Mouse (Mus musculus) limb, embryonic 14.5 days (tissue): ENCODE measurements around the gene Adora2a. TPM values are rescaled to one million over a fixed set of nuclear protein-coding genes. Genes with fewer than 3 reads are reported as not detected.

ENCODE experiments used
- ATAC-seq: fragments of 200-750 bp; cut with Nextera tagmentation; 2 replicates; pipeline ENCODE4 v1.8.0; 2017; ENCODE audit warnings: low read depth, moderate number of reproducible peaks, moderate TSS enrichment; ENCODE audit not compliant: low FRiP score
- DNase-seq: peaks from one replicate; pipeline ENCODE4 v3.0.0-alpha.2; 2015; ENCODE audit warnings: low spot score
- H3K27ac ChIP-seq: fragments of 300-500 bp; sonication (generic); replicated peaks from 2 replicates; pipeline ENCODE4 v1.5.1; 2014; ENCODE audit warnings: low read depth, mild to moderate bottlenecking, low read length, moderate library complexity, mixed read lengths
- H3K27me3 ChIP-seq: fragments of 300-500 bp; sonication (generic); 2 replicates; pipeline ENCODE4 v1.6.1; 2014; ENCODE audit warnings: low read length, mixed read lengths; ENCODE audit not compliant: control insufficient read depth, insufficient read depth
- H3K36me3 ChIP-seq: fragments of 300-500 bp; sonication (generic); 2 replicates; pipeline ENCODE4 v1.6.1; 2014; ENCODE audit warnings: mild to moderate bottlenecking, low read length, moderate library complexity, mixed read lengths; ENCODE audit not compliant: control insufficient read depth, insufficient read depth
- H3K4me1 ChIP-seq: fragments of 300-500 bp; sonication (generic); 2 replicates; pipeline ENCODE4 v1.6.1; 2014; ENCODE audit warnings: antibody characterized with exemption, low read length, mixed read lengths; ENCODE audit not compliant: control insufficient read depth, insufficient read depth
- H3K4me2 ChIP-seq: fragments of 300-500 bp; sonication (generic); replicated peaks from 2 replicates; pipeline ENCODE4 v1.6.1; 2014; ENCODE audit warnings: low read depth, mild to moderate bottlenecking, low read length, moderate library complexity; ENCODE audit not compliant: severe bottlenecking
- H3K4me3 ChIP-seq: fragments of 300-500 bp; sonication (generic); replicated peaks from 2 replicates; pipeline ENCODE4 v1.5.1; 2014; ENCODE audit warnings: low read length
- H3K9ac ChIP-seq: fragments of 300-500 bp; sonication (generic); 2 replicates; pipeline ENCODE4 v1.6.1; 2014; ENCODE audit warnings: mild to moderate bottlenecking, low read depth, low read length, moderate library complexity; ENCODE audit not compliant: severe bottlenecking
- H3K9me3 ChIP-seq: fragments of 300-500 bp; sonication (generic); 2 replicates; pipeline ENCODE4 v1.6.1; 2016; ENCODE audit warnings: low read length; ENCODE audit not compliant: control insufficient read depth
- POLR2A ChIP-seq: fragments of 200-500 bp; IDR thresholded peaks from 2 replicates; pipeline ENCODE4 v1.8.0; 2012; ENCODE audit warnings: inconsistent platforms, mild to moderate bottlenecking, moderate library complexity, borderline replicate concordance; ENCODE audit not compliant: insufficient read depth, insufficient read length; ENCODE audit errors: extremely low read depth
- WGBS: fragments of 180-500 bp; shearing (Covaris S2); extraction: QIAGEN DNeasy Blood & Tissue Kit; methylation state at CpG from one replicate; pipeline ENCODE4 v1.1.7; 2014; 5-methylcytosine and 5-hydroxymethylcytosine counted together
- polyA plus RNA-seq, 2 experiments: library from polyadenylated mRNA; depleted of rRNA in 1 of 2; stranded (reverse) in 1 of 2; unstranded in 1 of 2; fragments of >200 nt; fragmentation: Nextera tagmentation in 1 of 2; extraction: Ambion mirVana in 1 of 2; gene quantifications; 2 replicates each; pipeline versions ENCODE4 v1.2.1 to v1.2.3; 2012 to 2014

The Adora2a gene
- polyA plus RNA-seq, 2 experiments: 4.2 to 4.7 TPM

GRCm38 (mm10) chr10:75301937-75302336, 14.7 kb upstream of the Adora2a start:
- no peak for ATAC-seq
- Histone ChIP-seq H3K27ac (no peak overlapping the region), H3K9me3 (no peaks in the 10 kb centered on the region), H3K4me2 (no peak overlapping the region), H3K4me3 (no peak overlapping the region), H3K27me3 (no peaks in the 10 kb centered on the region), H3K36me3 (peaks cover 49% of the 10 kb centered on the region), H3K9ac (no peak overlapping the region), H3K4me1 (no peaks in the 10 kb centered on the region)
- no peak for DNase-seq
- no peak for TF ChIP-seq POLR2A
- WGBS: 87% methylated on average over 4 of the region's 4 CpGs

GRCm38 (mm10) chr10:75302536-75302935, 14.1 kb upstream of the Adora2a start:
- no peak overlapping the region for H3K4me3 ChIP-seq
- H3K4me2 ChIP-seq: no peak overlapping the region
- H3K27ac ChIP-seq: no peak overlapping the region
- no peaks in the 10 kb centered on the region for H3K4me1 ChIP-seq
- H3K9ac ChIP-seq: no peak overlapping the region
- H3K9me3 ChIP-seq: no peaks in the 10 kb centered on the region
- WGBS: 89% methylated on average over 4 of the region's 4 CpGs
- H3K27me3 ChIP-seq: no peaks in the 10 kb centered on the region
- no peak for ATAC-seq
- peaks cover 55% of the 10 kb centered on the region for H3K36me3 ChIP-seq
- TF ChIP-seq POLR2A: no peak
- no peak for DNase-seq

GRCm38 (mm10) chr10:75303324-75304048, 13.2 kb upstream of the Adora2a start:
- Histone ChIP-seq H3K4me3 (no peak overlapping the region), H3K36me3 (peaks cover 63% of the 10 kb centered on the region), H3K4me2 (no peak overlapping the region), H3K27ac (no peak overlapping the region), H3K9me3 (no peaks in the 10 kb centered on the region), H3K27me3 (no peaks in the 10 kb centered on the region), H3K9ac (no peak overlapping the region; the same call in 1 of the 2 replicates), H3K4me1 (no peaks in the 10 kb centered on the region)
- DNase-seq (no peak), ATAC-seq (no peak)
- WGBS: 85% methylated on average over 8 of the region's 8 CpGs
- no peak for TF ChIP-seq POLR2A

GRCm38 (mm10) chr10:75304049-75304405, 12.7 kb upstream of the Adora2a start:
- TF ChIP-seq POLR2A: no peak
- DNase-seq: no peak
- no peak overlapping the region for H3K4me3 ChIP-seq
- WGBS: 90% methylated on average over 4 of the region's 5 CpGs
- H3K9me3 ChIP-seq: no peaks in the 10 kb centered on the region
- peaks cover 65% of the 10 kb centered on the region for H3K36me3 ChIP-seq
- no peak overlapping the region; the same call in 1 of the 2 replicates for H3K9ac ChIP-seq
- no peak overlapping the region for H3K4me2 ChIP-seq
- H3K27me3 ChIP-seq: no peaks in the 10 kb centered on the region
- ATAC-seq: no peak
- H3K27ac ChIP-seq: no peak overlapping the region
- no peaks in the 10 kb centered on the region for H3K4me1 ChIP-seq

GRCm38 (mm10) chr10:75304413-75304812, 12.3 kb upstream of the Adora2a start:
- H3K4me3 ChIP-seq: no peak overlapping the region
- no peak overlapping the region for H3K27ac ChIP-seq
- H3K4me2 ChIP-seq: no peak overlapping the region
- peaks cover 68% of the 10 kb centered on the region for H3K36me3 ChIP-seq
- ATAC-seq (no peak), DNase-seq (no peak)
- H3K9ac ChIP-seq: no peak overlapping the region
- no peak for TF ChIP-seq POLR2A
- WGBS: 92% methylated on average over 6 of the region's 6 CpGs
- H3K9me3 ChIP-seq: no peaks in the 10 kb centered on the region
- H3K27me3 ChIP-seq: no peaks in the 10 kb centered on the region
- H3K4me1 ChIP-seq: no peaks in the 10 kb centered on the region
